Mouse (Mus musculus) c-Kit-negative CD71-positive TER-119-positive erythroid progenitor cells, embryonic 14.5 days (primary cell): Measurements from ENCODE around the gene Fam71b.
A peak's percentile ranks its signal among the peaks of the same experiment; 100 is the strongest.
"Not testable (repeated sequence)": the region's sequence is repeated elsewhere in the genome, so short reads cannot be mapped to it uniquely, and the experiment has no call there.

ENCODE experiments used
- DNase-seq: peaks from one replicate; pipeline ENCODE4 v3.0.0-alpha.2; 2013; ENCODE audit warnings: low read depth, low spot score

Gene Fam71b

GRCm38 (mm10) chr11:46428131-46428530, 31.8 kb downstream of the Fam71b start:
- not testable (repeated sequence) for DNase-seq

DNA sequence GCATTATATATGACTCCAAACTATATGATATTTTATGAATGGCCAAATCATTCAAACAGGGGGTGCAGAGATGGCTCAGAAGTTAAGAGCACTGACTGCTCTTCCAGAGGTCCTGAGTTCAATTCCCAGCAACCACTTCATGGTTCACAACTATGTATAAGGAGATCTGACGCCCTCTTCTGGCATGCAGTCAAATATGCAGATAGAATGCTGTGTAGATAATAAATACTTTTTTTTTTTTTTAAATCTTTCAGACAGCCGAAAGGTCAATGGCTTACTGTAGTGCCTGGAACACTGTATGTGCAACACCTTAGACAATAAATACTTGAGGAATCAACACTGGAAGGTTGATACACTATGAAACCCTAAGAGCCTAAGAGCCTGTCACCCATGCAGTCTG, 33.8 kb downstream of the Fam71b start:
- no peak for DNase-seq

DNA sequence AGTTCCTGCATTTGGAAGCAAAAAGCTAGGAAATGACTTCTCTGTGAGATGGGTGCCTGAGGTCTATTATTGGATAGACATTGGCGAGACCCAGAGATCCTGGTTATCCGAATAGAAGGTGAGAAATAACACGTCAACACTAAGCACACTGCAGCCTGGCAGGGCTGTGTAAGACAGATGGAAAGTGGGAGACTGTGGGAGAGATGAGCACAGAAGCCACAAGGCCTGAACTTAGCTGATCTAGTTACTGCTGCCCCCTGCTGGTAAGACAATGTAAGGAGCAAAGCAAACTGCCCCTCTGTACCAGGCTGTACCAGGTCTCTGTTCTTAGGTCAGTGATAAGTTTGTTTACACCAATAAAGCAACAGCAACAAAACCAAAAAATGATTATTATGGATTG, 34.8 kb downstream of the Fam71b start:
- peak; percentile 69 for DNase-seq

GRCm38 (mm10) chr11:46435363-46435762, 39.0 kb downstream of the Fam71b start:
- DNase-seq, result no peak

DNA sequence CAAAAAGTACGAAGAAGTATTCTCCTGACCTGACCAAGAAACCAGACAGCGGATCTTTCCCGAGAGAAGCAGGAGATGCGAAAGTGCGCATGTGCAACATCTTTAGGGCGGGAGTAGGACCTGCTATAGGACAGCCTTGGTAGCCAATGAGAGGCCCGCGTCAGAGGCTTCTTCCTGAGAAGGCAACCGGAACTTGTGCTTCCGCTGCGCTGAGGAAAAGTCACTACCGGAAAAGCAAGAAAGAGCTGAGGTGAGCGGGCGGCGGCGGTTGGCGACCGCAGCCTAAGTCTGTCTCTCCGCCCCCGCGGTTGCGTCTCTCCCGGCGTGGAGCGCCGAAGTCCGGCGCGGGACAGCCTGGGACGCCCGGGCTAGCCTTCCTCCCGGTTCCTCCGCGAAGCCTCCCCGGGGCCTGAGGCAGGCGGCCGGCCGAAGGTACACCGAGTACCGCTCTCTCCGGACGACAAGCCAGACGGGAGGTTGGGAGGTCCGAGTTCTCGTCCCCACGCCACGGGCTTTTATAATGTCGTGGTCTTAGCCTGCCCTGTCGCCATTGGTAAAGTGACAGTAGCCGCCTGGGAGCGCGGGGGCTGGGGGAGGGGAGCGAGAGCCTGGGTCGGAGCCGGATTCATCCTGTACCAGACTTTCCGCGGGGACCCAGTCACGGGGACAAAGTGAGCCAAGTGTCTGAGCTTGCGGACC, 40.5 kb downstream of the Fam71b start, which contains the start of gene Med7:
Med7 (plus strand) TSS at position 166 of the 699 bp plus-strand sequence.
- DNase-seq, result peak; percentile 97

GRCm38 (mm10) chr11:46437459-46438000, 41.2 kb downstream of the Fam71b start:
- DNase-seq, result peak; percentile 75

GRCm38 (mm10) chr11:46439005-46439543, 42.7 kb downstream of the Fam71b start:
- DNase-seq, result no peak

- DNase-seq, result no peak
Observed at GRCm38 (mm10) chr11:46441774-46442173, 45.4 kb downstream of the Fam71b start.

DNA sequence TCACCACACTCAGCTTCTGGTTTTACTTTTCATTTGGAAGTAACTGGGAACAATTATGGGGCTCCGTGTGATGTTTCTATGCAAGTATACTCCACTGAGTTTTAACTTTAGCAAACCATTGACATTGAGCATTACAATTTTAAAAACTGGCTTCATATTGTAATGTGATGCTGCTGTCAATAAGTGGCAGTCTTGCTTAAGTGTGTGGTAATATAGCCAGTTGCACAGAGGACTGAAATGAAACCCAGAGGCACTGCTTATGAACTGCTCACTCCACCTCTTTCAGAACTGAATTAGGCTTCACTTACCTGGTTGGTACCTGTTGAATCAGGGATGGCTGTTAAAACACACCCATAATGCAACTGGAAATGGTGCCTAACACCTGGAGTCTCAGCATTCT, 46.8 kb downstream of the Fam71b start:
- DNase-seq, result no peak

GRCm38 (mm10) chr11:46443979-46444378, 47.6 kb downstream of the Fam71b start:
- no peak for DNase-seq

GRCm38 (mm10) chr11:46446150-46446549, 49.8 kb downstream of the Fam71b start:
- DNase-seq, result no peak

GRCm38 (mm10) chr11:46447644-46448484, 51.5 kb downstream of the Fam71b start:
- no peak for DNase-seq

DNA sequence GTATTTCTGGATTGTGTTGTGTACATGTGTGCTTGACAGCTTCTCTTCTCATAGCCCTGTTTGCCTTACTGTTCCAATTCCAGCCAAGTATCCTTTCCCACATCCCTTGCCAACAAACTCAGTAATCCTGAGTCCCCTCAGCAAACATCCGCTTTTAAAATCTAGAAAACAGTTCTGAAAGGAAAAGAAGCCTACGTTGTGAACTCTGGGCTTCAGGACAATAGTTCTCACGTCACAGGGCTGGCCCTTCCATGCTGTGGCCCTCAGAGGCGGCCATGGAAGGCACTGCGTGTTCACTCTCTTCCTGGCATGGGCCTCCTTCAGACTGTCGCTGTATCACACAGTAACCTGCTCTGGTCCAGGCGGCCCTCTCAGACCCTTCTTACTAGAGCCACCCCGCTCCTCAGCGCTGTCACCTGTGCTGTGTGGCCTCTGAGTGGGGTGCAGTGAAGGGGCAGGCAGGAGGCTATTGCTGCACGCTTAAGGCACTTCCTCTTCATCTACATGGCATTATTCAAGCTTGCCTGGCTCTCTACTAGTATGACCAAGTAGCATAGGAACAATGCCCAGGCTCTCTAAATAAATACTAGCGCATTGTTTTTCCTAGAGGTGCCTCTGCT, 53.2 kb downstream of the Fam71b start:
- DNase-seq, result no peak

DNA sequence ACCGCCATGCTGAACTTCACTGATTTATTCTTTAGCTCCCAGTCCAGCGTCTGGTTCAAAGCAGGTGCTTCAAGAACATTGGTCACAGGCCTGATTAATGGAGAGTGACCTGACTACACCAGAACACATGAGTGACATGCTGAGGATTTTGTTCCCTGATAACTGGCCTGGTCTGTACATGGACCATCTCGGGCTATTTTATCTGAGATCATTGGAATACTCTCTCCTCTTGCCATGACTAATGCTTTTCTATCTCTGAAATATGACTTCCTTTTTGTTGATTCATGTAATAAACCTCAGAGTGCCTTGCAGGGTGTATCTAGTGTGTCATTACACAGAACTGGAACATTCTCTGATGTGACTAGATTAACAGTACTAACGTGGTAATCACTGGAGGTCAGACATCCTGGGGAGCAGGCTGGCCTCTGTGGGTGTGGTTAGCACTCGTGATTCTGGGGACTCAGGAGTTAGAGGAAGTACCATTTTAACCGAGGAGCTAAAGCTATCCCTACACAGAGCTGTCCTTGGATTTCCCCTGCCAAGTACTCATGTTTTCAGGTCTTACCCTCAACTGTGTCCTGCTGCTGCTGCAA, 58.2 kb downstream of the Fam71b start, which contains the start of gene Havcr2:
Havcr2 (plus strand) TSS at position 483 of the 593 bp plus-strand sequence.
- DNase-seq, result no peak
